11 mouse cellular contexts compared by ENCODE assay signal in the genomic region with DNA sequence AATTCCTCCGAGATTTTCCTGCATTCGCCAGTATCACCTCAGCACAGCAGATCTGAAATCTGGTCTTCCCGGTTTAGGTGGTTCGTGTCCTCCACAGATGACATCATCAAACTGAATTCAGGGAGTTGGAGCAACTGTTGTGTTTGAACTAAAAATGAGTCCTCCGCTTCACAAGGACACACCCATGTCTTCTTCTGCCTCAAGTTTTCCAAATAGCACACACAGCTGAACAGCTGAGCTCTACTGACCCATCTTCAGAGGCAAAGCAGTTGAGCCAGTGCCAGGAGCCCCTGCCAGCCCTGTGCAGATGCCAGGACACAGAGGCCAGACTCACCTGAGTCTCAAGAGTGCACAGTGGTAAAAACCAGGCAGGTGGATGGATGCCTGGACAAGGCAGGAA. TPM values are rescaled to one million over a fixed set of nuclear protein-coding genes. Genes with fewer than 3 reads are reported as not detected.
A peak's percentile ranks its signal among the peaks of the same experiment; 100 is the strongest.
DNase-seq lines count a peak whose midpoint lies in the region; ATAC-seq and TF ChIP-seq lines count a peak whose summit lies in the region.
"Had no signal": no experiment of that assay in that cellular context is flagged by ENCODE, and none has a peak within 500 bp of the region (broad histone marks: within the 10 kb centered on the region; RNA-seq: fewer than 3 reads in every experiment).

No protein-coding gene starts in this region.

- no peak overlapping the region for H3K9ac ChIP-seq in kidney, embryonic 14.5 days (ENCODE audit: low read depth, low read length)
- H3K9ac ChIP-seq in kidney, embryonic 15.5 days: no peak overlapping the region

- H3K36me3 ChIP-seq in kidney, embryonic 14.5 days (ENCODE audit: control insufficient read depth, insufficient read depth, low read length): peaks cover 3% of the 10 kb centered on the region; the same call in 1 of the 2 replicates
- no peaks in the 10 kb centered on the region for H3K36me3 ChIP-seq in kidney, embryonic 15.5 days

- no peak overlapping the region for H3K4me2 ChIP-seq in kidney, embryonic 14.5 days (replicated peaks; ENCODE audit: low read depth, low read length)
- H3K4me2 ChIP-seq in kidney, embryonic 15.5 days: no peak overlapping the region

- intact Hi-C loops in gastrocnemius, postnatal 14 days (cut with DNase I; ENCODE audit: low total_unique reads): no loop called here

- TF ChIP-seq POLR2A in cerebellum, adult 2 months (IDR thresholded peaks at IDR 0.05; ENCODE audit: borderline replicate concordance, insufficient read depth, low read length): no peak

- TF ChIP-seq CTCF in cerebellum, adult 2 months (IDR thresholded peaks at IDR 0.05; ENCODE audit: borderline replicate concordance, insufficient read depth, low read depth, low read length): no peak

- whole genome bisulfite sequencing in cerebellum, adult 2 months: 63% methylated on average over 5 of the region's 5 CpGs
- 89% methylated on average over 5 of the region's 5 CpGs for WGBS in kidney, embryonic 14.5 days
- 87% methylated on average over 5 of the region's 5 CpGs for WGBS in kidney, embryonic 15.5 days

- no peaks in the 10 kb centered on the region for H3K27me3 ChIP-seq in cerebellum, adult 2 months (ENCODE audit: control insufficient read depth, insufficient read depth, low read length)
- no peaks in the 10 kb centered on the region for H3K27me3 ChIP-seq in kidney, embryonic 14.5 days (ENCODE audit: control insufficient read depth, insufficient read depth, low read length)
- H3K27me3 ChIP-seq in kidney, embryonic 15.5 days: no peaks in the 10 kb centered on the region

- H3K9me3 ChIP-seq in kidney, embryonic 14.5 days (ENCODE audit: control insufficient read depth, low read length): no peaks in the 10 kb centered on the region
- H3K9me3 ChIP-seq in kidney, embryonic 15.5 days (replicated peaks): no peaks in the 10 kb centered on the region
- H3K9me3 ChIP-seq: megakaryocyte, embryonic 14.5 days had no signal

- peaks cover 37% of the 10 kb centered on the region for H3K4me1 ChIP-seq in cerebellum, adult 2 months (ENCODE audit: control insufficient read depth, insufficient read depth, low read length)
- peaks cover 56% of the 10 kb centered on the region for H3K4me1 ChIP-seq in kidney, embryonic 14.5 days (ENCODE audit: control insufficient read depth, insufficient read depth, low read length)
- H3K4me1 ChIP-seq in kidney, embryonic 15.5 days: peaks cover 74% of the 10 kb centered on the region

- peak; percentile 50 to 56 for DNase-seq in cerebellum, adult 2 months
- DNase-seq in cerebellum, postnatal 4 days (ENCODE audit: low spot score in 2 of 2): no peak
- DNase-seq in kidney, adult 11 months: peak; percentile 58
- peak; percentile 69 to 74 for DNase-seq in cerebellum, postnatal 10 days
- DNase-seq in frontal cortex, postnatal 25 days (ENCODE audit: low spot score in 2 of 2): no peak
- no peak for DNase-seq in gastrocnemius, postnatal 14 days
- DNase-seq: thymus, postnatal 14 days had no signal

- ATAC-seq in kidney, embryonic 14.5 days (ENCODE audit: low FRiP score, low TSS enrichment): no peak
- no peak for ATAC-seq in kidney, embryonic 15.5 days (replicated peaks; ENCODE audit: low FRiP score)

- no peak overlapping the region for H3K4me3 ChIP-seq in cerebellum, adult 2 months (replicated peaks; ENCODE audit: insufficient read depth, low read depth, low read length)
- H3K4me3 ChIP-seq in kidney, embryonic 14.5 days (ENCODE audit: low read length): no peak overlapping the region
- no peak overlapping the region for H3K4me3 ChIP-seq in kidney, embryonic 15.5 days (replicated peaks)
- H3K4me3 ChIP-seq: erythroblast, embryonic 14.5 days; megakaryocyte, embryonic 14.5 days had no signal

- H3K27ac ChIP-seq in cerebellum, adult 2 months (ENCODE audit: insufficient read depth, low read length): no peak overlapping the region
- no peak overlapping the region for H3K27ac ChIP-seq in kidney, embryonic 14.5 days (ENCODE audit: low read depth, low read length)
- peak overlapping the region; percentile 23; the same call in 1 of the 2 replicates for H3K27ac ChIP-seq in kidney, embryonic 15.5 days

RNA-seq across cellular contexts. Expression of a gene that starts 12.9 kb away (rescaled TPM):
- 33.3 and 35.6 TPM in 2 replicates for polyA plus RNA-seq in cerebellum, adult 2 months (2012; rRNA removed)
- 6.6 and 12.9 TPM in 2 replicates for polyA plus RNA-seq in kidney, embryonic 14.5 days (2014; fragmentation: Nextera tagmentation; extraction: Ambion mirVana)
- 16.9 and 17.4 TPM in 2 replicates for polyA plus RNA-seq in kidney, embryonic 15.5 days (2015; fragmentation: Nextera tagmentation; extraction: Ambion mirVana)
- 10 to 100 TPM in 1 of 2 experiments, 1 to 10 TPM in 1; 8.8 to 10.1 TPM for total RNA-seq in gastrocnemius, postnatal 14 days (2021)

Comparison
In these comparisons a context has a peak if more than half of its experiments do, and no peak if none do; other contexts are left out.
1. DNase-seq: peak in cerebellum, adult 2 months (2 of 2), kidney, adult 11 months (single experiment) and cerebellum, postnatal 10 days (2 of 2); none in cerebellum, postnatal 4 days (0 of 2), frontal cortex, postnatal 25 days (0 of 2) and gastrocnemius, postnatal 14 days (single experiment).